Comparison of ENCODE assay signal across 20 mouse cellular contexts in genomic region chr8:92224929-92225328, GRCm38 (mm10).
A peak's percentile ranks its signal among the peaks of the same experiment; 100 is the strongest.
DNase-seq lines count a peak whose midpoint lies in the region; ATAC-seq lines count a peak whose summit lies in the region.
"Had no signal": no experiment of that assay in that cellular context is flagged by ENCODE, and none has a peak within 500 bp of the region (broad histone marks: within the 10 kb centered on the region; RNA-seq: fewer than 3 reads in every experiment).

No protein-coding gene starts in this region.

- no peak for DNase-seq in frontal cortex, postnatal 25 days (ENCODE audit: low spot score in 2 of 2)
- DNase-seq in right cerebral cortex, adult 18-20 months = peak; percentile 11
- DNase-seq in right cerebral cortex, adult 2 months (ENCODE audit: low spot score in 2 of 2) = no peak
- DNase-seq in telencephalon, adult 2 months (ENCODE audit: low read depth, low spot score) = peak; percentile 40
- DNase-seq in ovary, postnatal 10 days (ENCODE audit: low spot score) = no peak
- DNase-seq: adrenal gland, adult 2 months; adrenal gland, postnatal 14 days; cerebellum, adult 11-12 months; cerebellum, adult 8-10 months; cerebellum, postnatal 10 days; cerebellum, postnatal 36 days; embryo, embryonic 11 days; forebrain, postnatal 0 days; gastrocnemius, postnatal 25 days; heart, adult 2 months; heart, postnatal 14 days; heart, postnatal 4 days had no signal

- peak; percentile 85 for ATAC-seq in frontal cortex, adult (ENCODE audit: low TSS enrichment)
- ATAC-seq: forebrain, embryonic 14.5 days; forebrain, postnatal 0 days; intestine, postnatal 0 days had no signal

Comparison
In these comparisons a context has a peak if more than half of its experiments do, and no peak if none do; other contexts are left out.
1. DNase-seq: peak in right cerebral cortex, adult 18-20 months (single experiment) and telencephalon, adult 2 months (single experiment); none in frontal cortex, postnatal 25 days (0 of 2), right cerebral cortex, adult 2 months (0 of 2) and ovary, postnatal 10 days (single experiment).